Mouse (Mus musculus) urinary bladder, postnatal 14 days (tissue): ENCODE results near the gene Vwa8.
"Not testable (repeated sequence)": the region's sequence is repeated elsewhere in the genome, so short reads cannot be mapped to it uniquely, and the experiment has no call there.

ENCODE experiments used
- DNase-seq: peaks from one replicate; pipeline ENCODE4 v3.0.0; 2021; ENCODE audit warnings: low spot score

The Vwa8 gene

DNA sequence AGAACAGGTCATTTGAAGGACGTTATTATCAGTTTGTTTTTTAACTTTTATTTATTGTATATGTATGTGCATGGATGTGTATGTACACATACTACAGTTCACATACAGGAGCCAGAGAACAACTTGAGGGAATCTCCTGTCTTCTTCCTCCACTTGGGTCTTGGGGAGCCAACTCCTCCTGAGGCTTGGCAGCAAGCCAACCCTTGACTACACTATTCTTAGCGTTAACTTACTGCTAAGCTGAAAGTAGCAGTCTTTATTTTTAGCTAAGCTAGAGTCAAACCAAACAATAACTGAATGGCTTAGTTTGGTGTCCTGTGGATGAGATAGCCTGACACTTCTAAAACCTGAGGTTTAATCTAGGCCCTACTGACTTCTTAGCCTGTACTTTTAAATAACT, 135.4 kb downstream of the Vwa8 start:
- DNase-seq, result no peak

DNA sequence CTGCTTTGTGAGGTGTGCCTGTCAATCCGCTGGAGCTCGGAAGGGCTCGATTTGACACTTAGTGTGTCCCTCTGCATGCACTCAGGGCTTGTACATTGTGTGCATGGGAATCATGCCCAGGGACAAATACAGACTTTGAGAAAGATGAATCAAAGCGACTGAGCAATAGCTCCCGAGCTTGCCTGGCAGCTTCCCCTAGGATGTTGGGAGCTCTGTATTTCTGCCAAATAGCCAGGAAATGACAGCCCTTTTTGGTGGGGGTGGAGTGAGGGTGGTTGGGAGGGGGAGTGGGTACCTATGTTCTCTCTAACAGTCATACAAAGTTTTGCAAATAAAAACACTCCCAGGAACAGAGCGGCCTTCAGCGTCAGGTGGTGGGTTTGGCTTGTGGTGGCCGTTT, 138.7 kb downstream of the Vwa8 start:
- DNase-seq, result no peak

DNA sequence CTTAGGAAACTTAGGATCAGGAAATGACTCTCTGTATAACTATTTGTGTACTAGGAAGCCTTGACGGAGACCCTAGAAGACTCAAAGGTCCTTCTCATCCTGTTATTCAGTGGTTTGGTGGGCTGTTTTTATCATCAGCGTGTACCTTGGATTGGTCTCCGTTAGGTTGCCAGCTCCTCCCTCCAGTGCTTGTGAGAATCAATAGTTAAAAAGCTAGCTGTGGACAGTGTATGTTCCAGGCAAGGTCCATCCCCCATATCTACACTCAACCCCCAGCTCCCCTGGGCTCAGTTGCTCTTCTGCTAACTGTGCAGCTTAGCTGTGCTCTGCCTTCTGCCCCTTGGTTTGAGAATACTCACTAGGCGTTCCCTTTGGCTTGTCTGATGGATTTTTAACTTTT, 143.6 kb downstream of the Vwa8 start:
- DNase-seq, result no peak

DNA sequence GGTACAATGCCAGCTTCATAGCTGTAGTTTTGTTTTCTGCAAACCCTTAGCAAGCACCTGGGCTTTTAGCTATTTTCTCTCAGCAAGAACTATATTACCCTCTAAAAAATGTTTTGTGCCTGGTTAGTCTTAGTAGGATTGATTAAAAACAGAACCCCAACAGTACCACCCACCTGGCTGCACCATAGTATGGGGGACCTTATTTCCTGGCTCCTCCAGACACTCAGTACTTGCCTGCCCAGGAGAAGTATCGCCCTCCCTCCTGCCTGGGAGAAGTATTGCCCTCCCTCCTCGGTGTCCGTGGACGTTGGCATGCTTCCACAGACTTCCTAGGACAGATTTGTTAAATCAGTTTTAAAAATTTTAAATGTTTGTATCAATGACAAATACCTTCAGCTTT, 144.7 kb downstream of the Vwa8 start:
- DNase-seq, result no peak

DNA sequence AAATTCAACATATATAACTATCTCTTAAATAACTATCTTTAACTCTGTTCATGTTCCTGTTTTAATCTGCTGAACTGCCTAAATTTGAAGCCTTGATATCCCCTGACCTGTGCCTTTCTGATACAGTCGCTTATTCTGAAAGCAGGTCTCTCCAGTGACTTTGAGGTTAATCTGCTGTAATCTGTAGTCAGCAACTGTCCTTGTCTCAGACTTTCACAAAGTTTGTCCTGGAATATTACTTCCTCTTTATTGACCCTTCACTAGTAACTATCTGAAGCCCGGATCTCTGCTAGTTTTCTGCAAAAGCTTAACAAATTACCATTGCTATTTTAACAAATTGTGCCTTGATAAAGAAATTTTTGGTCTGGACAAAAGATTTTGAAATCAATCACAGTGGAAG, 147.5 kb downstream of the Vwa8 start:
- no peak for DNase-seq

DNA sequence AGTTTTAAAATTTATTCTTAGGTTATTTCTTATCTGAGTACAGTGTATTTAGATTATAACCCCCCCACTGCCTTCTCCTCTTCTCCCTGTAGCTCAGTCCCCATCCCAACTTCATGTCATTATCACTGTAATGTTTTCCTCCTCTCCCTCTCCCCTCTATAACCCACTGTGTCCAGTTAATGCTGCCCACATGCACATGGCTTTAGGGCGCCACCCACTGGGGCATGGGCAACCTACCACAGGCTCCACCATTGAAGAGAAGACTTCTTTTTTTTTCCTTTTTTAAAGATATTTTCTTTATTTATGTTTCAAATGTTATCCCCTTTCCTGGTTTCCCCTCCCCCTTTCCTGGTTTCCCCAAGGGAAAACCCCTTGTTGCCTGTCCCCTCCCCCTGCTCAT, 154.7 kb downstream of the Vwa8 start:
- DNase-seq, result no peak

DNA sequence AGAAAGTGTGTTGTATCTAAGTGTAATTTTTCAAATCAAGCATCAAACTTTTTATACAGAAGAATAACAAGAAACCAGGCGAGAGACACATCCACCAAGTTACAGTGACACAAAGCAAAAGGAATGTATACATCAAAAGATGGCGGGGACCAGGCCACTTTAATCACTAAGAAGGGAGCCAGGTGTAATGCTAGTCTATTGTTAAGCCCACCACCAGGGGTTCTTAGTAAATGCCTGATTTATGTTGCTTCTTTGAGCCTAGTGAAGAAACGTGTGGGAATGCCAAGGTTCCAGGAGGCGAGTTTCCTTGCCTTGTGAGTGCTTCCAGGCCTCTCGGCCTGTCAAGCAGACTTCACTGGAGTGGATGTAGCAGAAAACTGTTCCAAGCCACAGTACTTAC, 168.9 kb downstream of the Vwa8 start:
- DNase-seq, result not testable (repeated sequence)

DNA sequence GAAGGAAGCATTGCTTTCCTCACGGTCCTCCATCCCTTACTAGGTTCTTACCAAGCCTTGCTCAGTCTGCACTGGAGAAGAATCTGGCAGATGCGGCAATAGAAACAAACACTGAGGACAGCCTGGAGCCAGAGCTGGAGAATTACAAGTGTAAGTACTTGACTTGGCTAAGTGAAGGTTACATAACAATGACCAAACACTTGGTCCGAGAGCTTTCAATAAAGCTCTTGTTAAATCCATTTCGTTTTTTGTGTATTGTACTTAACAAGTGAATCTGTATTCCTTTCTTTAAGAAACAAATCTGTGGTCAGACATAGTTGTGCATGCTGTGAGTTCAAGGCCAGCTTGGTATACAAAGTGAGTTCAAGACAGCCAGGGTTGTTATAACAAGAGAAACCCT, 169.7 kb downstream of the Vwa8 start:
- DNase-seq, result no peak

DNA sequence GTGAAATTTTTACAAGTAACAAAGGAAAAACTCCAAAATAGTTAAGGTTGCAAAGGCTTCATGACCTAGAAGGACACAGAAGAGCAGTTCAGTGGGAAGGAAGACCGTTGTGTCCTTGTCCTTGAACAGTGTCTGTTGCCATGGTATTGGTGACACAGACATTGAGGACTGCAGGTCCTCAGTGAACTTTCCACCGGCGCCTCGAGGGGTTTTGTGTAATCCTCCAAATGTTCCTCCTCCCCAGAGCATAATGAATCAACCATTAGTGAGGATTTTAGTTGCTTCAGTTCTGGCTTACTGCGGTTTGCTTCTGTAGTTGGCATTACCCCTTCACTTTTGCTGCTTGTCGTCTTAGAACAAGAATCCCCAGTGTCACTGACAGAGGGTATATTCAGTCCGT, 172.9 kb downstream of the Vwa8 start:
- DNase-seq, result no peak

DNA sequence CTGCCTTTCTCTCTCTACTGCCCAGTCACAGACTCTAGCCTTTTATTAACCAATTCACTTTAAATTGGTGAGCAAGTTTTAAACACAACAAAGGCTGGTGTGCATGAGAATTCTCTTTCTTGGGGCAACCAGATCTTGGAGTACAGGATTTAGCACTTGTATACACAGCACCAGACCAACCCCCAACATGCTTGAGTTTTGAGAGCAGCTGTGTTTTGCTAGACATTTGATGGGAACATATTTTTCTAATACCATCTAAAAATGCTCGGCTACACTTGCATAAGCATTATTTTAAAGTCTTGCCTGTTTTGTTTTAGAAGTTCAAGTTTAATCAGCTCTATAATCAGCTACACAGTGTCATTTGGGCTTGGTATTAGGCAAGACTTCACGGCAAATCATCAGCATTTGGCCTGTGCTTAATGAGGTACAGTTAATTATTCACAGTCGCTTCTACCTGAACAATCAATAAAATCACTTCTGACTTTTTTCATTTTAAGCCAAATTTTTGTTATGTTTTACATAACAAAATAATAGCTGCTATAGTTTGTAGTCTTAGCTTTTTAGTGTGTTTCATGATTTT, 180.2 kb downstream of the Vwa8 start:
- DNase-seq, result no peak

DNA sequence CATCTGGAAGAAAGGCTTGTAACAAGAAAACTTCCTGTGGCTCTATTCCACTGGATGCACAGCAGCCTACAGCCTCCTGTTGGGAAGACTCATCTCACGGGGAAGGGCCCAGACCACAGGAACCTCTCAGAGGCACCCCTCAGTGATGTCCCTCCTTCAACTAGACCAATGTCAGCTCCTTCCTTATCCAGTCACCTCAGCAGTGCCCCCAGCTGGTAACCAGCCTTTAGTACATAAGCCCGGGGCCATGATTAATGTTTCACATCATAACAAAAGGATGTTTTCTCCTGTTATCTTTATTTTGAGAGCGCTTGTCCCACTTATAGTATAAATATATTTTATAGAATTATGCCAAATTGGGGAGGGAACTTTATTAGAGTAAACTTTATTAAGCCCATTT, 181.9 kb downstream of the Vwa8 start:
- DNase-seq, result no peak

DNA sequence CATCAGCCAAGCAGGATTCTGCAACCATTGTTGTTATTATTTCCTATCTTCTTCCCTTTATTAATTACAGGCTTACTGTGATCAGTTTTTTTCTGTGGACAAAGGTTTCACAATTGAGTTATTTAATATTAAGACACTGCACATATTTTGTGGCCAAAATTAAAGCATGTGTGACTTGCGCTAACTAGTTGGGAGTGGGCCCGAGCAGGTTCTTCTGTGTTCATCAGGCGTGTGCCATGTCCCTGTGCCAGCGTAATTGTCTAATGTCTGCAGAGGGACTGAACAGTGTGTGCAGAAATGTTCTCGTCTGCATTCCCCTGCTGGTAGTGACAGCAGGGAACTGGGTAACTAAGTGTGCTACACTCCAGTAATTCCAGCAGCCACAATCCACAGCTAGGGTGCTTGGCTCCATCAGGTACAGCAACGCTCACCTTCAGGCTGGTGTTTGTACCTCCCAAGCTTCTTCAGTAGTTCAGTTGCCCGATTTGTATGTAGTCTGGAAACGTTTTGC, 182.4 kb downstream of the Vwa8 start:
- DNase-seq, result no peak

DNA sequence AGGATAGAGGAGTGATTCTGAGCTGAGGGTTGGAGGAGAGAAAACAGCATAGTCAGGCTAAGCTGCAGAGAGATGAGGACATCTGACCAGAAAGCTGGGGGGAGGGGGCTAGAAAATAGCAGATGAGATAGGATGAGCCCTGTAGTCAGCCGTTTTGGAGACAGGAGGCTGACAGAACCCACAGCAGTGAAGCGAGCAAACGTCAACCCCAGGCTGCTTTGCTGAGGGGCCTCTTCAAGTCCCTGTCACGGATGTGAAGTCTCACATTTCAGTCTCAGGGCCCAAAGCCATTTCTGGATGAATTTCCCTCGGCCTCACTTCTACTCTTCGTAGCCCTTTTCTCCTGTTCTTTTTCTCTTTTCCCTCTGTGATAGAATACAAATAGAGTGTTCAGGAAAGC, 184.5 kb downstream of the Vwa8 start:
- no peak for DNase-seq

DNA sequence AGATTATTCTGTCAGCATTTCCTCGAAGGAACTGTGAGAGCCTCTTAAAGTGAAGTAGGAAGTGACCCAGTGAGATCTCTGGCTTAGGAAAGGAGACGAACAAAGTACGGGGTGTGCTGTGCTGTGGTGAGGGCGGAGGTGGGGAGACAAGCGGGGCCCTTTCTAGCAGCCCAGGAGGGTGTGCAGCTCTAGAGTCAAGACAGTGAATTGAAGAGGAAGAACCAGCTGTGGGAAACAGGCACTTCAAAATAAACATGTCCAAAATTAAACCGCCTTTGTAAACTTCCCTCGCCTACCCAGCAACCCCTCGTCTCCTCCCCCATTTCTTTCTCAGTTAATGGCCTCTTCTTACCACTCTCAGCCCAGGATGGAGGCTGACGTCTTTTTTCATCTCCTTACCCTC, 185.7 kb downstream of the Vwa8 start:
- DNase-seq, result no peak

DNA sequence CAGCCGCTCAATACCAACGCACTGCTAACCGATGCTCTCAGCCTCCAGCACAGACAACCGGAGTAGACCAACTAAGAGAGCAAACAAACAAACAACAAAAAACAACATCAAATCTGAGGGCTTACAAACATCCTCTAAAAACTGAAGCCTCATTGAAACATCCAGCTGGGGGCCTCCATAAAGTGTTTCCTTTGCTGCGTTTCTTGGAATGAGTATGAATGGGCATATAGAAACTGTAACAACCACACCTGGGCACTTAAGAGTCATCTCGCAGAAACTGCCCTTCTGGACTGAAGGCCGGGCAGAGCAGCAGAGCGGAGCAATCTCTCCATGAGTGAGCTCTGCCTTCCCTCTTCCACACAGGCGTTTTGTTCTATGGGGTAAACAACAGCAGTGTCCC, 186.7 kb downstream of the Vwa8 start:
- no peak for DNase-seq

DNA sequence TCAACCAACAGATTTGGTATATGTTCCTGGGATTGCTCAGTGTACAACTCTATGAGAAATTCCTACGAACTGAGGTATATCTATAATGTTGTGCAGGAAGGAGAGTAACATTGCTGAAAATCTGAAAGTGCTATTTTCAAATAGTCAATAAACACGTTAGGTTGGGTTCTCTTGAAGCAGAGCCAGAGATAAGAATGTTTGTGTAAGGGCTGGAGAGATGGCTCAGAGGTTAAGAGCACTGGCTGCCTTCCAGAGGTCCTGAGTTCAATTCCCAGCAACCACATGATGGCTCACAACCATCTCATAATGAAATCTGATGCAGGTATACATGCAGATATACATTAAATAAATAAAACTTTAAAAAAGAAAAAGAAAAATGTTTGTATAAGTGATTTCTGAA, 198.3 kb downstream of the Vwa8 start:
- DNase-seq, result no peak

DNA sequence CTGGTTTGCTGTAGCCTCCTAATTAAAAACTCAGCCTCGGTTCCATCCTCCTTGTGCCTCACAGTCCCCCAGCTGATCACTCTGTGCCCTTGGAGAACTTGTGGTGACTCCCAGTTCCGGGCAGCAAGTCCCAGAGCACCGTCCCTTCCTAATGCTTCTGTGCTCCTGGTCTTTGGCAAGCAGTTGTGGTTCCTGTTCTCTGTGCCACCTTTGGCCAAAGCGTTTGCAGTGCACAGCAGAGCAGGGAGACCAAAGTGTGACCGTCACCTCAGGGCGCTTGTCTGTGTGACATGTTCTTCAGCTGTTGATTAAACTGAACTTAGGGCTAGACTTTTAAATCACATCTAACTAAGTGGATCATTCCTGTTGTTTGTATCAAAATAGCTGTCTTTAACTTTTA, 199.1 kb downstream of the Vwa8 start:
- no peak for DNase-seq

DNA sequence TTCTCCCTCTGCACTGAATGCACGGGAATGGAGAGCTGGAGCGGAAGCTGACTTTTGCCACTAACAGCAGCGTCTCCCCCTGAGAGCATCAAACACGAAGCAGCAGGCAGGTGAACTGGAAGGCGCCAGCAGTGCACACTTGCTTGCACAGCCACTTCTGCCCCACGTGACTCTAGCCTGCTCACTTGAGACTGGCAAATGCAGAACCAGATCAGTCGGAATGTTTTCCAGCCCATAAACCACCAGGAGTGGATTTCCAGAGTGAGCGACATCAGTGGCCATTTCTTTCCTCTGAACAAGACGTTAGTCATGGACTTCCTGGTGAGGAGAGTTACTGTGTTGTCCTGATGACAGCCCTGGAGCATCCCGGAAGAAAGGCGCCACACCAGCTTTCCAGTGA, 200.7 kb downstream of the Vwa8 start:
- no peak for DNase-seq

DNA sequence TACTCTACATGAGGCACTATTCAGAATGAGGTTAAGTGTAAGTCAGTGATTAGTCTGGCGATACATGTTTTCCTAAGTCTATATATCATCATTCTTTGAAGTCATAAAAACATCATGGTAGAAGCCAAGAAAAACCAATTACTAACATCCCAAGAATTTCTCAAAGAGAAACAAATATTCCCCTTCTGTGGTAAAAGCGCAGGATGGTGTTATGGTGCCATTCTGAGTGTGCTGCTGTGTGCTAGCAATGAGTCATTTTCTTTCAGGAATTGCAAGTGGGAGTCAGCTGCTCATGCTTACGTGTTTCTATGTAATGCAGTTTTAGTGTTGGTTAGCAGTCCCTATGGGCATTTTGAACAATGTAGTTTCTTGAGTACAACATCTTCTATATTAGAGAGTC, 216.8 kb downstream of the Vwa8 start:
- DNase-seq, result no peak

DNA sequence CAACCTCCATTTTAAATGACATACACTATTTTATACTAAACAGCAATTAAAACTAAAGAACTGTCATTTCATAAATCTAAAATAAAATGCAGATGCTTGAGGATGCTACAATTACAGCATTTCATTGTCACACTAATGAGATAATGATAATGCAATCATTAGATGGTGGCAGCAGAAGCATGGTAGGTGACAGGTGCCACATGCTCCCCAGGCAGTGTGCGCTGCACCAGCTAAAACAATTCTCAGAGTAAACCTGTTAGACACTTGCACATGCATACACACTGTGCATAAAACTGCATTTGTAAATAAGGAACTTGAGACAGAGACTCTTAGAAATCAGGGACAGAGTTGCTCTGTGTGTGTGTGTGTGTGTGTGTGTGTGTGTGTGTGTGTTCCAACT, 220.7 kb downstream of the Vwa8 start:
- DNase-seq, result no peak

DNA sequence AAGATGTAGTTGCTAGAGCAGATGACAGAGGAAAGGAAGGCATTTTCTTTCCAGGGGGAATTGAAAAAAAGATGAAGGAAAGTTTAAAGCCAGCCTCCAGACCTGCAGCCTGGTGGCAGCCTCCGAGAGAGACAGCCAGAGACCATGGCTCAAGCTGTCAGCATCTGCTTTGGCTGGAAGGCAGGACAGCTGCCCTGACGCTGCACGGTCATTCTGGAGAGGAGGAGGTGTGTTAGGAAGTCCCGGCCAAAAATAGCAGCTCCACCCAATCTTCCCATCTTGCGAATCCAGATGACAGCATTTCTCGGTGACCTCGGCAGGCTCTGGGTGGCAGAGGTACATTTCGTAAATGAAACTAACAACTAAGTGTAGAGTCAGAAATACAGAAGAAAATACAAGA, 225.9 kb downstream of the Vwa8 start:
- DNase-seq, result no peak

DNA sequence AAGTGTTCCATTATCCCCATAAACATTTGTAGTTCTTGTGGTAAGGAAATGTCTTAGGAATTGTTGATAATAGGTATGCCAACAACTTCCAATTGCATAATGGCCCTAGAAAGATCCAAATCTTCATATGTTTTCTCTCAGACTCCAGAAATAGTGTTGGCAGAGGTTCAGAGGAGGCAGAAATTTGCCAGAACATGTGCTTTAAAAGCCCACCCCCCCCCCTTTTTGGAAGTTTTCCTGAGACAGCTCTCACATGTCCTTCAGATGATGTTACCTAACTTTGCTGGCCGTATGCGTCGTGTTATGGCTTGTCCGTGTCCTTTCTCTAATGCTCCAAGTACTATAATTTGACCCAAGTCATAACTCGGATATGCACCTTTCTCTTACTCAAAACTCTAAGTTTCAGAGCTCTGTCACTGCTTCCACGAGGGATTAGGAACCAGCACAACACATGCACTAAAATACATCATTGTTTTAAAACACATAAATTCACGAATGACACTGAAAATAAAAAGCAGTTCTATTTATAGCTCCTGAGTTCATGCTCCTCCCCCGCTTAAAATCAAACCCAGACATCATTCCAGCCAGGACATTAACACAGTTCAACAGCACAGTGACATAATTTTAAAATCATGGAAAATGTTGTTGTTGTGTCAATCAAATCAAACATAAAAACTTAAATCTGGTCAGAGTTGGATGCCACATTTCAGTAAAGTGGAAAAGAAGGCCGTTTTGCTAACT, 227.9 kb downstream of the Vwa8 start:
- peak; percentile 47 for DNase-seq

DNA sequence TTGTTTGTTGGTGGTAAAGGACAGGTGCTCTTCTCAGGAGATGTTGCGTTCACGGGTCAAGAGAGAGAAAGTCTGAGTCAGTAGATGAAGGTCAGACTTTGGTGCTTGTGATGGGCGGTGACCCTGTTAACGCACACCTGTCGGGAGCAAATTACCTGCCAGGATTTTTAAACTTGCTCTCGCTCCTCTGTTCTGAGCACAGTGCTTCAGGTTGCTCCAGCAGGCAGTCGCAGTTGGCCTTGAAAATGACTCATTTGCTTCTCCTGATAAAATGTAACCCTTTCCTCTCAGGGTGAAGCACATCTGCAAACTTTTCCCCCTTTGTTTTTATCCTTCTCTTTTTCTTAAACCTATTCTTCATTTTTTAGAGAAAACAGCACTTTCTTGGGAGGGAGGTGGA, 234.7 kb downstream of the Vwa8 start:
- DNase-seq, result no peak

DNA sequence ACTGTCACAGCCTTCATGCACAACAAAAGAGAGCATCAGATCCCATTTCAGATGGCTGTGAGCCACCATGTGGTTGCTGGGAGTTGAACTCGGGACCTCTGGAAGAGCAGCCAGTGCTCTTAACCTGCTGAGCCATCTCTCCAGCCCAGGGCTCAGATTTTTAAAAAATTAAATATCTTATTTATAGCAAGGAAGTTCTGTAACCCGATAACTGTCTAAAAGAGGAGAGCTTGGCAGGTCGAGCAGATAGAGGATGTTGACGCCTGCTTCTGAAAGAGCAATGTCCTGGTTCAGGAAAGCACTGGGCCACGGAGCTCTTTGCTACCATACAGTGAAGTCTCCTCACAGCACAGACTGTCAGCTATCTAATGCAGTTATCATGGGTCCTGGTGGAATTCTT, 237.2 kb downstream of the Vwa8 start:
- DNase-seq, result no peak
